Mouse (Mus musculus) left cerebral cortex, adult 11 months (tissue): Measurements from ENCODE around the gene Tspan14.

Experiments
- DNase-seq: peaks from one replicate; pipeline ENCODE4 v3.0.0; 2022; ENCODE audit warnings: low spot score

The Tspan14 gene

DNA sequence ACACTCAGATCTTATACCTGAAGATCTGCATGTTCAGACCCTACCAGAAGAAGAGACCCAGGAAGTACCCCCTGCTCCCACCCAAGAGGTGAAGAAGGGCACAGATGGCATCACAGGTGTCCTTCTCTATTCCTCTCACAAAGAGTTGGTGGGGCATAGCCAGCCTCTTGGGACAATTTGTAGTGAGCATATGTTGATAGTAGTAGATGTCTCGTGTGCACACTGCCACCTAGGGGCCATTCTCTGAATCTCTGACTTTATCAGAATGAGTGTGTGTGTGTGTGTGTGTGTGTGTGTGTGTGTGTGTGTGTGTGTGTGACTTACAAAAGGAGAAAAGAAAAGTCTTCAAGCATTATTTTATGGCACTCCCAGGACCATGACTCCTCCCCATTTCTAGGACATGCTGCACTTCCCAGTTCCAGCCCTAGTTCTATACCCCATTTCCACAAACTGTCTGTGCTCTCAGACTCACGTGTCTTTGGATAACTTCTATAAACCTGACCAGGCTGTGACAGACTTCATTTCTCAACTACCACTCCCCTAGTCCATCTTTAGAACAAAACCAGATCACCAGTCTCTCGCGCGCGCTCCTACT, 8.6 kb upstream of the Tspan14 start:
- DNase-seq: no peak

DNA sequence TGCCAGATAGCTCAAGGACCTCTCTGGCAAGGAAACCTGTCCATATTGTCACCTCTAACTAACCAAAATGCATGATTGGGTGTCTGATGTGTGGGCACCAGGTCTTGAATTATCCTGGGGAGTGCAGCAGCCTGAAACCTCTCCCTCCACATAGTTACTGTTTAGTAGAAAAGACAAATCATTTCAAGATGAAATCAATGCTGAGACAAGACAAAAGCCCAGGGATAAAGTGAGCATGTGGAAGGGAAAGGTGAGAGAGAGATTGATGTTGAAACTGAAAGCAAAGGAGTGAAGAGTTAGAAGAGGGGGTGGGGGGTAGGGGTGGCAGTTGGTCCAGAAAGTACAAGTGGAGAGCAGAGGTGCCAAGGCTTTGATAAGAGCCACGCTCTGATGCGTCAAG, 1.4 kb upstream of the Tspan14 start:
- no peak for DNase-seq

DNA sequence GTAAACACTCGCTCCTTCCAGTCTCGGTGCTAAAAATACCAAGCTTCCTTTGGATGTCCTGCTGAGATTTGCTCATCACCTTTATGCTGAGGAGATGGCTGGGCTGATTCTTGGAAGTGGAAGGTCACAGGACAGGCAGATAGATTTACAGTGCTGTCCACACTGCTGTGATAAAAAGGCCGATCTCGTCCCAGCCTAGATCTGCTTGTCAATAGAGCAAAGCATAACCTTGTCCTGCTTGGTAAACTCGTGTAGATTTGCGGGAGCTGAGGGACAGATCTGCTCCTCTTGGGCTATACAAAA, 942 bp upstream of the Tspan14 start:
- DNase-seq: no peak

DNA sequence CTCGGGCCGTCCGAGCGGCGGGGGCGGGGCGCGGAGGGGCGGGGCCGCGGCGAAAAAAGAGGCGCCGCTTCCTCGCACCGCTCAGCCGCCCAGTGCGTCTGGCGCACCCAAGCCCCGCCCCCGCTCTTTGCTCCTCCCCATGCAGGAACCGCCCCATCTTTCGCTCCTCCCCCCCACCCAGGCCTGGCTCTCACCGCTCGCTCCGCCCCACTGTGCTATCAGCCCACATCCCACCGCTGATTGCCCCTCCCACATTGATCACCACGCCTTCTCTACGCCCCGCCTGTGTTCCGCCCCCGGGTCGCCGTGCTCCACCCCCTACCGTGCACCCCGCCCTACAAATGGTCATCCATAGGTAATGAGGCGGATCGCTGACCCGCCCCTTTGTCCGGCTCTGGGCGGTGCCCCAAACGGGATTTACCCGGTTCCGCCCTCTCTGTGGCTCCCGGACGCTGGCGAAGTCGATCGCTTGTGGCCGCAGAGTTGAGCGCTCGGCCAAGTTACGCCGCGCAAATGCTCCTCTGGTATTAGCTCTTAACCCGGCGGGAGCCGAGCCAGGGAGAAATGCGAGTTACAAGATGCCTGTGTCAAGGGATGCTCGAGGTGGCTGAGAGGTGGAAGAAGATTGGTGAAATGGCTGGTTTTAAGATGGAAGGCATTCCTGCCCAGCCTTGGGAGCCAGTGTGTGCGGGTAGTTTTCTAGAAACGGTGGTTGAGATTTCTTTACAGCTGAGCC, 423 bp upstream of the Tspan14 start:
- peak; percentile 95 for DNase-seq

DNA sequence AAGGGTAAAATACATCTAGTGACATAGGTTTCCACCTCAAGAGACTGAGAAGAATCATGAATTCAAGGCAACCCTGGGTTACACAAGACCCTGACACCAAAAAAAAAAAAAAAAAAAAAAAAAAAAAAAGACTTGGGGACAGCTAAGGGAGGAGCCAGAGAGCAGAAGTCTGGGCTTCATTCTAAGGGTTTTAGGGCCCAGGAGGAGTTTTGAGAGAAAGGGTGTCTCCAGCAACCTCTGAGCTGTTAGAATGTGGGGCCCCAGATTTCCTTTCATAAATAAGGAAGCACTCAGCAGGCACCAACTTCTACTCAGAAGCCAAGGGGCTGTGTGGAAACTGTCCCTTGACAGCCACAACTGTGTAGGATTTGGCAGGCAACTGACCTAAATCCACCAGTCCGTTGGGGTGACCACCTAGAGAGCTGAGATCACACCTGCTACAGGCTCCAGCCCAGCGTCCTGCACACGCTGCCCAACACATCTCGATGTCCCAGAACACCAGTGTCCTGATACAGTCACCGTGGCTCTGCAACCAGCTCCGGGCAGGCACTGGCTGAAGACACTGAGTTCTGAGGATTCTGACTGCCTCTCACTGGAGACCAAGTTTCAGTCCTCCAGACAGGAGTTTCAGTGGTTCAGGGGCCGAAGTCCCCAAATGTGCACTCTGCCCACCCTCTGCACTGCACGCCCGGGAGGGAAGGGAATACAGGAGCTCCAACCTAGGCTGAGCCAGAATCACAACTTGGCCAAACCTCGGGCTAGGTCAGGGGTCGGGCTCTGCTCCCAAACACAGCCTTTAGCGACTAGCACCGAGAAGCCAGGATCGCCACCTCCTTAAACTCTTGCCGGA, 875 bp downstream of the Tspan14 start:
- no peak for DNase-seq

DNA sequence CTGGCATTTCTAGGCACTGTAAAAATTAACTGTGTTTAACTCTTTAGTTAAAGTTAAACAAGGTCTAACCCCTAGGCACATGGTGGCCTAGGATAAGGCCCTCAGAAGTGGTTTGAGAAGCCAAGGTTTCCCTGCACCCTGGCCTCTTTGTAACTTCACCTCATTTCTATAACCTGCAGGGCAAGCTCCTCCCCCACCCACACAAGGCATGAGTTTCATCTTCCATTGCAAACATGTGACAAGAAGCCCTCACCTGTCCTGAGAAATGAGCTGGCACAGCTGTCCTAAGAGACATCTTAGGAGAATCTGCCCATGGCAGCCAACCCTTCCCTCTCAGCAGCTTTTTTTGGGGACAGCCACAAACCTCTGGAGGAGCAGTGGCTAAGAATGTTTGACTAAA, 1.7 kb downstream of the Tspan14 start:
- DNase-seq: no peak

DNA sequence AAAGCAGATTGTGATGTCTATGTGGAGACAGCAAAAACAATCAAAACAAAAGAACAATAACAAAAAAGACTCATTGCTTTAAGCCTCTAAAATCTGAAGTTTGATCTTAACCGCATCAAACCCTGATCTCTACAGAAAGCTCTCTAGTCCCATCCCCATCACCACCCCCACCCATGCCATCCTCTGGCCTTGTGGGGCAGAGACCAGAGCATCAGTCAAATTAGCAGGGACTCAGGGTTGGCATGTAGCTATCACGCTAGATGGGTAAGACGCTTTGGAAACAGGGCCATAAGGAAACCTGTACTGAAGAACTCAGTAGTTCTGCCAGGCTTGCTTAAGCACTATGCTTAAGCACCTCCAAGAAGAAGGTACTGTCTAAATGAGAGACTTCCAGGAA, 2.4 kb downstream of the Tspan14 start:
- no peak for DNase-seq

DNA sequence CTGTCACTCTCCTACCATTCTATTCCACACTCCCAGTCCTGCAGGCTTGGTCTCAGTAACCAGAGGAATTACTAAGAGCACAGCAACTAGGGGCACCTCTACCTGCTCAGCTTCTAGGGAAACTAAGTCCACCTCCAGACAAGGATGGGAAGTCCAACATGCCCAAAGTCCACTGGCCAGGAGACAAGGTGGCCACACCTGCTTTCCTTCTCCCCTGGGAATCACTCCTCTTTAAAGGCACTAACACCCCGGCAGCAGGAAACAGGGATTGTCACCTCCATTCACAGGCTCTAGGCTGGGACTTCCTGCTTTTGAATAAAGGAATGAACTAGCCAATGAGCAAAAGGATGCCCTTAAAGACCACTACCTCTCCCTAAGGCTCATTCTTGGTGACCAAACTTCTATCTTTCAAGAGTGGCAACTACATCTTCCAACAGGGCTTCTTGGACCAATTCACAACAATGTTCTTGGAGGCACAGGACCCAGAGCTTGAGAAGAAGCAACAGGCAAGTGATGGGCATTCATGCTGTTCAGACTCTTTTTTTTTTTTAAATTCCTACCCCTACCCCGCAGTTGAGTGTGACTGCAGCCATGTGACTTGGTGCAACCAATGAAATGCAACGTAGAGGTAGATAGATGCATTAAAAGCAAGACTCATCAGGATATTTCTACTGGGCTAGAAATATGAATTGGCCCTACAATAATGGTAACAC, 3.0 kb downstream of the Tspan14 start:
- DNase-seq: no peak

DNA sequence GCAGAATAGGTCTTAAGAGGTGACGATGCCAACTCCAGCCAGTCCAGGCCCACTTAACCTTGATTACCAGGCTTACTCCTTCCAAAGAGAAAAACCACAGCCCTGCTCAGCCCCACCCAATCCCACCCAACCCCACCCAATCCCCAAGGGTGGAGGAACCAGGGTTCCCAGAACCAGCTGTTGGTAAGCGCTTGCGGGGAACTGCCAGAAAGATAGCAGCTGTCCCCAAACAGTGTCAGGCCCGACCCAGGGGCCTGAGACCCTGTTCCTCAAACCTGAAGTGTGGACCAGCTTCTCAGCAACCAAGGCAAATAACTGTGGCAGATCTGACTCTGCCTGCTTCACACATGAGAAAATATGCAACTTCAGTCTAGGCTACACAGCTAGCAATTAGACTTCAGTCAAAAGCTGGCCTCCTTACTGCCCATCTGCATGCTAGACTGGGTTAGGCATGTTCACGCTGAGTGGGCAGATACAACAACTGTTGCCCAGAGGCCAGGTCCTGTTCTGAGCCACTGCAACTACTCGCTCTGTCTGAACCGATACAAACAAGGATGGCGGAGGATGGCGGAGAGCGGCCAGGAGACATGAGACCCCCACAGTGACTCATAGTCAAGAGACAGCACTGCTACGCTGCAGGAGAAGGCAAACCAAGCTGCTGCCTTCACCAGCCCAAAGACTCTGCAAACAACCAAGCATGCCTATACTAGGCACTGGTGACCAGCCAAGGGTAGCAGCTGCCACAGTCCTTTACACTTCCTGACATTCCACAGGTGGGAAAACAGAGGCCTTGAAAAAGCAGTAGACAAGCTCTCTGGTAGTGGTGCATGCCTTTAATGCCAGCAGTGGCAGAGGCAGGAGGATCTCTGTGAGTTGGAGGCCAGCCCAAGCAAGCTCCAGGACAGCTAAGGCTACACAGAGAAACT, 4.0 kb downstream of the Tspan14 start:
- DNase-seq: no peak

DNA sequence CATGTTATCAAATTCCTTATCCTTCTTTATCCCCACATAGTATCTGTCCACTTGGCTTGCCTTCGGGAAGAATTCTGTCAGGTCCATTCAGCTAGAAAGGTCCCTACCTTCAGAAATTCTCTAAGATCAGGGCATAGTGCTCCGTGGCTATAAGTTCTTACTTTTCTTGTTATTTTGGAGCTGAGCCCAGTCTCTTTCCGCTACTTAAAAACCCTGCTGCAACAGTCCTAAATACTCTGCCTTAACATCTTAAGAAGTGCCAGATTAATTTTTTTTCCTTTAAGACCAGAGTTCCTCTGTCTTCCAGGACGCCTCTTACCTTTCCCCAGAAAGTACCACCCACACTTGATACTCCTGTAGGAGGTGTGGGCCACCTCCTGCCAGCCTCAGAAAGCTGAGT, 6.4 kb downstream of the Tspan14 start:
- no peak for DNase-seq

DNA sequence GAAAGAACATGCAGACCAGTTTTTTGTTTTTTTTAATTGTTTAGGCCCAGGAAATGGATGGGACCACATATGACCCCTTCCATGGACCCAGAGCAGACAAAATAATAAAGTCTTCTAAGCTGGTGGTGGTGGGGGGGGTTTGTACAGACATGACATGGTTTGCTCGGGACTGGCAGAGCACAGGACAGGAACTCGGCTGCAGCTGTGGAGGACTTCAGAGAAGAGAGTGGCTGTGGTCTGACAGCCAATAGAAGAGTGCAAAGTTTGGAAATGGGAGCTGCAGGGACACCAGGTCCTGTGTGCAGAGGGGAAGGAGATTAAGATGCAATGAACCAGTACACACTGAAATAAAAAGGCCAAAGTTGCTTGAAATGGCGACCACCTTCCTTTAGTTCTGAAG, 7.0 kb downstream of the Tspan14 start:
- DNase-seq: no peak

DNA sequence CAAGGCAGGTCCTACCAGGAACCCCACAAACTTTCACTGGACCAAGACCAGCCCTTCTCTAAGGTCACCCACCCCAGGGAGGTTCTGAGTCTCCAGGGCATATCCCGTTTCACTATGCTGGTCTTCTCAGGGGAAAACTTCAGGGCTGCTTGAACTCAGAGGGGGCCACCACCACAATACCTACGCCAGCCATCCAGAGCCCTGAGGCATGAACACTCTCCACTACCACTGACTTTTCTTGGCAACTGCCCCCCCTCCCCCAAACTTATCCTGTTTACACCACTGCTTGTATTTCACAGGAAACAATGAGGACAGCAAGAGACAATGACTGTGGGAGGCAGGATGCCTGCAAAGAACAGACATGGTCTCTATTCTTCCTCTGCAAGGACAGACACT, 7.6 kb downstream of the Tspan14 start:
- no peak for DNase-seq

DNA sequence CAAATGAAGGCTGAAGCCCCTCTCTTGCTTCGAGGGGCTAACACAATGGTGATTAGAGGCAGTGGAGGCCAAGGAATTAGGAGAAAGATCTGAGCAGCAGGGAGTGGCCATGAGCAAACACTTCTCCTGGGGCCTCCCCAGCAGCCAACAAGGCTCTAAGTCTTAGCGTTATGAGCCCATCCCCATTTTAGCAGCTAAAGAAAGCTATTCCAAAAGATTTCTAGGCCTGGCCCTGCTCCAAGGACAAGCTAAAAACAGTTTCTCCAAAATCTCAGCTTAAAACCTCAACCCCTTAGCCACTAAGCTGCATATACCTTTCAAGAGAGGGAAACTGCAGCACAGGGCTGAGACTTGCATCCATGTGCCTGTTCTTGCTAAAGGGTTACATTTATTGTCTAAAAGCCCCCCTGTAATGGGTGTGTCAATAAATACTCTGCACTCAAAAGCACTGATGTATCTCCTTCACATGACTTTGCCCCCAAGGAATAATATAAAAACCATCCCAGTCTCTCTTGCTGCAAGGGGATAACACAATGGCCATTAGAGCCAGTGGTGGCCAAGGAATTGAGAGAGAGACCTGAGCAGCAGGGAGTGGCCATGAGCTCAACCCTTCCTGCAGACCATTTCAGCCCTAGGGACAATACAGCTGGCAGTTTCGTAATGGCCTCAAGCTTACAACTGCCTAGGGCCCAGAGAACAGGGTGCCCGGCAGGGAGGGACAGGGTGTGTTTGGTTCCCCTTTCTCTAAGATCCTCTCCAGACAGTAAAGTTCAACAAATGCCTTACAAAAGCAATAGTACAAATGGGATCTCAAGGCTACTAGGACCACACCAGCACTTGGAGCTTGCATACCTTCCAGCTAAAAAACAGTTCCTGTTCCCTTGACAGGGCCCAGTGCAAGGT, 8.3 kb downstream of the Tspan14 start:
- DNase-seq: no peak

DNA sequence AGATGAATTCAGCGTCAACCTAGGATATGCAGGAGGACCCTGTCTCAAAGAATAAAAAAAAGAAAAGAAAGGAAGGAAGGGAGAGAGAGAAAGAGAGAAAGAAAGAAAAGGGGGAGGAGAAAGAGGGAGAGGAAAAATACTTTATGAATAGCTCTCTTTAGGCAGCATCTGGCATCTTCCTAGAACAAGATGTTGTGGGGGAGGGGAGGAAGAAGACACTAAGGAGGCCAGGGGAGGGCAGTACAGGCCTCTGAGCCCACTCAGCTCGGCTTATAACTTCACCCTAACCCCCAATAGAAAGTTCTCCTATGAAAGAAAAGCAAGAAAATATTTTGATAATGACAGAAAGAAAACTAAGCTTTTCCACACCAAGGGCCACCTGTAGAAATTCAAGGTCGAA, 9.0 kb downstream of the Tspan14 start:
- DNase-seq: no peak

DNA sequence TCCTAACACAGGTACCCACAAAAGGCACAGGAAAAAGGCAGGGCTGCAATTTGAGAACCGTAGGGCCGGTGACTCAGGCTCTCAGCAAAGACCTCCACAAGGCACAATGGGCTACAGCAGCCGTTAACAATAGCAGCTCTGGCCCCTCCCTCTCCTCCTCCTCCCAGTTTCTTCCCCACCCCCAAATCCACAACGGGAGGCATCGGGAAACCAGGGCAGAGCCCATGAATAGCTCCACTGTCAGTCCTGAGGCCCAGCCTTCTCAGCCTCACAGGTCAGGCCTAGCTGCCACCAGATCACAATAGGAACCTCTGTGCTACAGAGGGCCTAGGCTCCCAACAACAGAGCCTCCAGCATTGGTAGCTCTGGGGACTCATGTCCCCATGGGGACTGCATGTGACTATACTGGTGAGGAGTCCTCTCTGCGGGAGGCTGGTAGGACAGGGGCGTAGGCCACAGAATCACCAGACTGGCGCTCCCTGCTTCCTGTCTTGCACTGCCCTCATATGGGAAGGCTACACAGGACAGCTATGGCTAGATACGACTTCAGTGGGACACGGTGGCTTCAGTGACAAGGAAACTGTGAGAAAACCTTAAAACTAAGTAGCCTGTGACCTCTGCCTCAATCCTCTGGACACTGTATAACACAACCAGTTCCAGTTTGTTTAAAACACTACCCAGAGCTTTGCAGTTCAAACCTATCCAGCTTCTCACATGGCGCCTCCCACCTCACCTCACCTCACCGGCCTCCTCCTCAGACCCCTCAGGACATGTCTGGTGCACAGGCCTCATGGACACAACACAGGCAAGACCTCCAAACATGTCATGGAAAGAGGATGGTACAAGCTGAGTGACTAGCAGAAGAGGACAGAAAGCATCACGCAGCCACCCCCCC, 10.1 kb downstream of the Tspan14 start:
- DNase-seq: peak; percentile 86

DNA sequence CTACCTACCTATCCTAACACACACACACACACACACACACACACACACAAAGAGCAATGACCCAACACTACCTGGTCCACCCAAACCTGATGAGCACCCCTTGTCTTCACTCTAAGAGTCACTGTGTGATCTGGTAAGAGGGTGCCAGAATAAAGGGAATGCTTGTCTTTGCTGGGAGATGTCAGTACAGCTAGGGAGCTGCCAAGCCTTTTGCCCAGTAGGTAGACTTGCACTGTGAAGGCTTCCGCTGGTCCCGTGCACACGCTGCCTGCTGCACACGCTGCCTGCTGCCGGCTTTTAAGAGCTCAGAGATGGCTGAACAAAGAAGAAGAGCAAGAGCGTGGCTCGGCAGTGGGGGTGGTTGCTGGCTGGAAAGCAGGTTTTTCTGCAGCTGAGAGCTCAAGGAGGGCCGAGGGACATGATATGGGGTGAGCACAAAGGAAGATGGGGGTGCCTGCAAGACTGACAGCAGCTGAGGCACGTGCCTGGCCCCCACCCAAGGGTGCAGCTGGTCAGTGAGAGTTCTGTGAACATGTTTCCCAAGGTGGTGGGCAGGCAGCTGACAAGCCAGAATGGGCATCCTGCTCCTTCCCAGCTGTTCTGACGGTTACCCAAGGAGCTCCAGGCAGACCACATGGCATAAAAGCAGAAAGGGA, 10.9 kb downstream of the Tspan14 start:
- DNase-seq: no peak

DNA sequence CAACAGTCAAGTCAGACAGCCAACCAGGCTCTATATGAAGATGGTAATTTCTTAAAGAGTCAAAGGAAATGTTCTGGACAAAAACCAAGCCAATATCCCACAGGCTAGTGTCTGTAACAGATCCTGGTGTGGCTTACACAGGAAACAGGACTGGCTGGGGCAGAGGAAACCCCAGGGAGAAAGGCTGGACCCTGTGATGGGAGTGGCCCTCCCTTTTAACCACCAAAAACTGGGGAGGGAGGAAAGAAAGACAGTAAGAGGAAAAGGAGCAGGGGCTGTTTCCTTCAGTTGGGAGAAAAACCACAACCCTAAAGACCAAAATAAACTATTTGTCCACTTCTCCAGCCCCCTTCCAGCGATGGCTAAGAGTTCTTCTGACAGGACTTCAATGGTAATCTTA, 11.5 kb downstream of the Tspan14 start:
- DNase-seq: no peak

DNA sequence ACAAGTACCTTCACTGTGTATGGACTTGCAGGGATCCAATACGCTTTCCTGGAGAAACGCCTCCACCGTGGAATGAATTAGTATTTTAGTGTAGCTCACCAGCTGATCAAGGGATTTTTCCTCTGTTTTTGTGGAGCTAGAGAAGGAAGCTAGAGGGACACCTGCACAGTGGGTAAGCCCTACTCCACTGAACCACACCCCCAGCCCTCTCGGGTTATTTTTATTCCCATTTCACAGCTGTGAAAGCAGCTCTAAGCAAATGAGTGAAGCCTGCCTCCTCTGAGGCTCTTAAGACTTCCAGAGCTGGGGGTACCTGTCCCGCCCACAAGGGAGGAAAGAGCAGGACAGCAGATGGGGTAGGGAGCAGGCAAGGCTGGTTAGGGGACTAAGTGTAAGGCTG, 13.2 kb downstream of the Tspan14 start:
- DNase-seq: no peak

DNA sequence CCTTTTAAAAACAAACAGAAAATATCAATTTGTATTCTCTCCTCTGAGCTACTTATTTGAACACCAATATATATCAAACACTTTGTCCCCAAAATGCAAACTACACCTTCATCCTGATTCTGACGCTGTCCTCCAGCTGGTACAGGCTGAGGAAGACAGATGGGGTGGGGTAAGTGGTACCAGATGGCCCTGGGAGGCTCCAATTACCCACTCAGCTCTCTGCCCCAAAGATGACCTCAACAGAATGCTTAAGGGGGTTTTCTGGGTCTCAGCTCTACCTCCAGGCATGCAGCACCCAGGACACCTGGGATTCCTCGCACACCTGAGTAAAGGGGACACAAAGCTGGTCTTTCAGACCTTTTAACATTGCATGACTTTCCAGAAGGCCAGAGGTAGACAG, 13.9 kb downstream of the Tspan14 start:
- no peak for DNase-seq
